Mouse (Mus musculus) liver, embryonic 15.5 days (tissue): ENCODE data around the gene Flad1. TPM values are rescaled to one million over a fixed set of nuclear protein-coding genes. Genes with fewer than 3 reads are reported as not detected.

ENCODE experiments used
- ATAC-seq: fragments of 200-750 bp; cut with Nextera tagmentation; 2 replicates; pipeline ENCODE4 v1.8.0; 2017; ENCODE audit warnings: moderate number of reproducible peaks, mild to moderate bottlenecking, moderate library complexity; ENCODE audit not compliant: insufficient read depth
- H3K27ac ChIP-seq: fragments of 300-500 bp; sonication (generic); replicated peaks from 2 replicates; pipeline ENCODE4 v1.5.1; 2015; ENCODE audit warnings: mild to moderate bottlenecking, inconsistent platforms
- H3K27me3 ChIP-seq: fragments of 300-500 bp; sonication (generic); 2 replicates; pipeline ENCODE4 v1.6.1; 2015; ENCODE audit warnings: mild to moderate bottlenecking, inconsistent platforms
- H3K36me3 ChIP-seq: fragments of 300-500 bp; sonication (generic); replicated peaks from 2 replicates; pipeline ENCODE4 v1.6.1; 2015; ENCODE audit warnings: moderate library complexity, mild to moderate bottlenecking, inconsistent platforms
- H3K4me1 ChIP-seq: fragments of 300-500 bp; sonication (generic); replicated peaks from 2 replicates; pipeline ENCODE4 v1.6.1; 2015; ENCODE audit warnings: inconsistent platforms
- H3K4me2 ChIP-seq: fragments of 300-500 bp; sonication (generic); 2 replicates; pipeline ENCODE4 v1.6.1; 2015; ENCODE audit warnings: moderate library complexity, mild to moderate bottlenecking, inconsistent platforms
- H3K4me3 ChIP-seq: fragments of 300-500 bp; sonication (generic); replicated peaks from 2 replicates; pipeline ENCODE4 v1.5.1; 2015; ENCODE audit warnings: mild to moderate bottlenecking, inconsistent platforms
- H3K9ac ChIP-seq: fragments of 300-500 bp; sonication (generic); 2 replicates; pipeline ENCODE4 v1.6.1; 2015; ENCODE audit warnings: moderate library complexity, mild to moderate bottlenecking, inconsistent platforms
- H3K9me3 ChIP-seq: fragments of 300-500 bp; sonication (generic); replicated peaks from 2 replicates; pipeline ENCODE4 v1.6.1; 2016; ENCODE audit warnings: inconsistent platforms
- WGBS: fragments of 180-500 bp; shearing (Covaris S2); methylation state at CpG from one replicate; pipeline ENCODE4 v1.1.7; 2015; ENCODE audit warnings: mixed read lengths; ENCODE audit not compliant: insufficient replicate concordance; 5-methylcytosine and 5-hydroxymethylcytosine counted together
- polyA plus RNA-seq: library from polyadenylated mRNA; unstranded; fragments of >200 nt; fragmentation: Nextera tagmentation; extraction: Ambion mirVana; gene quantifications from 2 replicates; pipeline ENCODE4 v1.2.1, GENCODE M21; 2015

The Flad1 gene
- polyA plus RNA-seq, 1 experiment from 2014 or later, result 14.3 TPM

DNA sequence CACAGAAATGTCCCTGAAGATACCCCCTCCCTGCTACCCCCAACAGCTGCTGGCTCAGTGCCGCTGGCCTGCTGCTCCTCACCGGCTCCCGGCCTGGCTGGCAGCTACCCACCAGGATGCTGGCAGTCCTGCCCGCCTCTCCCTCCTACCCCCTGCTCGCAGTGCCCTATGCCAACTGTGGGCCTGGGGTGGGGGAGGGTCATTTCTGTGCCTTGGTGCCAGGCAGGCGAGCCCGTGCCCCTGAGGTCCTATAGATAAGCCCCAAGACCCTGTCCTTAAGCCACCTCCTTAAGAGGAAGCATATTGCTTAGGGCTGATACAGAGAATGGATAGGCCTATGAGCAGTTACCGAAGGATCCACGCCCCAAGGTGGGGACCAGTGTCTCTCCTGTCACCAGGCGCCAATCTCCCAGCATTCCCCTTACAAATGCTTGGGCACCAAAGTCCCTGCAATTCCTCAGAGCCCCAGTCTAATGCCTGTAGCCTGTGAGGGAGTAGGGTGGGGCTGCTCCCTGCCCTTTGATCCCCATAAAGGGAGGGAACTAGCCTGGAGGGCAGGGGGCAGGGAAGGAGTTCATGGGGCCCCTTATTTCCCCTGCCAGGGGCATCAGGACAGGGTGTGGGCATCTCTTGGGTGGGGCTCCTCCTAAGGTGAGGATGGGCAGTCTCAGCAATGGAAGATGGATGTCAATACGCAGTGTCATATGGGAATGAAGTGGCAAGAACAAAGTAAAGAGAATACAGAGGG, 23.4 kb downstream of the Flad1 start:
- Histone ChIP-seq H3K4me2 (peak overlapping the region; percentile 41), H3K9me3 (no peaks in the 10 kb centered on the region), H3K27me3 (peaks cover 29% of the 10 kb centered on the region), H3K27ac (peak overlapping the region; percentile 68), H3K36me3 (no peaks in the 10 kb centered on the region), H3K4me3 (peak overlapping the region; percentile 14; the same call in 1 of the 2 replicates), H3K4me1 (peaks cover 72% of the 10 kb centered on the region), H3K9ac (no peak overlapping the region)
- ATAC-seq, result no peak
- 40% methylated on average over 10 of the region's 11 CpGs for WGBS

DNA sequence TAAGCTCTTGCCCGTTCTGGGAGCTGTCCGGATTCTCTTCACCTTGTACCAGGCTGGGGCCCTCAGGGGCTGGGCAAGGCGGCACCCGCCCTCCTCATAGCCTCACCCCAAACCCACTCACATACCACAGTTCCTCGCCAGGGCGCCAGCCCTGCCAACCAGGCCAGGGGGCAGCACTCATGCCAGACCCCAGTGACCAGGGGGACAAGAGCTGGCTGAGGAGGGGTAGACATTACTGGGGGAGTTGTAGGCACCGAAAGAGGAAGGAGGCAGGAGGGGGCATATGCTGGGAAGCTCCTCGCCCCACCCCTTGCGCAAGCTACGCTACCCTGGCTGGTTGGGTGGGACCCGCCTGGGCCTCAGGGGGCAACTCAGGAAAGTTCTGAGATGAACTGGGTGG, 24.0 kb downstream of the Flad1 start:
- H3K27ac ChIP-seq, result peak overlapping the region; percentile 68
- H3K9ac ChIP-seq, result no peak overlapping the region
- peaks cover 66% of the 10 kb centered on the region for H3K4me1 ChIP-seq
- 61% methylated on average over 11 of the region's 11 CpGs for WGBS
- no peak for ATAC-seq
- peak overlapping the region; percentile 37 for H3K4me3 ChIP-seq
- no peaks in the 10 kb centered on the region for H3K9me3 ChIP-seq
- H3K4me2 ChIP-seq, result peak overlapping the region; percentile 41
- peaks cover 22% of the 10 kb centered on the region for H3K27me3 ChIP-seq
- H3K36me3 ChIP-seq, result no peaks in the 10 kb centered on the region

DNA sequence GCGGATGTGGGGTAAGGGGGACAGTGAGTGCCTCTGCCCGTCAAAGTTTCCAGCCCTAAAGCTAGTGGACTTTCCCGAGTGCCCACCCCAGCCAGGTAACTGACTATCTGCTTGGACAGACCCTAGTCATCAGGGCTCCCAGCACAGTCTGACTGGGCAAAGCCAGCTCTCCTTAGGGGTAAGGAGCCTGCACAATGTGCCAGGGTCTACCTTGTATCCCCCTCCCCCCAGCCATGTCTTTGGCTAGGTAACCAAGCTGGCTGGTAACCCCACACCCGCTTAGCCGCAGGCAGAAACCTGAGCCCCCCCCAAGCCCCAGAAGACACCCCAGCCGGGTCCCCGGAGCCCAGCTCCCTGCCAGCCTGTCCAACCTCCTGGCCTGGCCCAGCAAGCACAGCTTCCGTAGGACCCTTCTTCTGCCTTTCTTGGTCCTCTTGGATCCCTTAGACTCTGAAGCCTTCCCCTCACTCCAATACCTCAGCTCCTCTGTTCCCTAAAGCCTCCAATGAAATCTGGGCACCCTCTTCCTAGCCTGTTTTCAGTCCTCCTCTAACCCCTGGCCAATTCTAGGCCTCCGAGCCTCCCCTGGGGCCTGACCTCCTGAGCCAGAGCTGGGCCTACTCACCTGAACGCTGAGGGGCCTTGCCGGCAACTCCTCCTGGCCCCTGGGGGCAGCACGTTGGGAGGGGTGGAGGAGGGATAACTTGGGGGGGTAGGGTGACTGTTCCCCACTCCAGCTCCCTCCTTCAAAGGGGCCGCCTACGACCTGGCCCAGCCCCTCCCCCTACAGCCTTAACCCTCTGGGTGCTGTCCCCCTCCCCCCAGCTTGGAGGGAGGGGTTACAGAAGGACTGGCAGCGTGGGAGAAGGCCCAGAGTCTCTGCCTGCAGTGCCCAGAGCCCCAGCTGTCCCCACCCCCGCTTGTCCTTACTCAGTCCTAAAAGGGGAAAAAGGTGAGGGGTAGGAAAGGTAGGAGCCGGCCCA, 24.9 kb downstream of the Flad1 start:
- ATAC-seq, result no peak
- Histone ChIP-seq H3K27ac (peak overlapping the region; percentile 68), H3K9ac (0 out of 2 replicates have a peak overlapping the region, but pooled peaks have one; percentile 1), H3K27me3 (peaks cover 13% of the 10 kb centered on the region), H3K36me3 (no peaks in the 10 kb centered on the region), H3K4me2 (peak overlapping the region; percentile 35; the same call in 1 of the 2 replicates), H3K4me3 (peak overlapping the region; percentile 37), H3K9me3 (no peaks in the 10 kb centered on the region), H3K4me1 (peaks cover 57% of the 10 kb centered on the region)
- 59% methylated on average over 17 of the region's 17 CpGs for WGBS

DNA sequence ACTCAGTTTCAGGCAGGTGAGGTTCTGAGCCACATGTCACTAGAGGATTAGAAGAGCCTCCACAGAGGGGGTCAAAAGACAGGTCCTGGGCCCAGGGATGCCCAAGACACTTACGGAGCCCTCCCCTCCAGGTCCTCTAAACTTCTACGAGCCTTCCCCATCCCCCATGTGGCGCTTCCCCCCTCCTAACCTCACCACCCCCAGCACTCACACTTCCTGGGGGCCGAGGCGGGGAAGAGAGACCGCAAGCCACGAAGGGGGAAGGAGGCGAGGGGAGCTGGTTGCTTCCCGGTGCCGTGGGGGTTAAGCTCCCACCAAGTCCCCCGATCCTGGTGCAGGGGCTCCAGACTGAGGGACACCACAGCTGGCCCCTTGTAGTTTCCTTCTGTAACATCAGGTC, 26.2 kb downstream of the Flad1 start:
- H3K27ac ChIP-seq, result 0 out of 2 replicates have a peak overlapping the region, but pooled peaks have one; percentile 19
- peak overlapping the region; percentile 37 for H3K4me3 ChIP-seq
- peaks cover under 1% of the 10 kb centered on the region; the same call in 1 of the 2 replicates for H3K27me3 ChIP-seq
- H3K36me3 ChIP-seq, result peaks cover 6% of the 10 kb centered on the region; the same call in 1 of the 2 replicates
- H3K9ac ChIP-seq, result no peak overlapping the region
- 14% methylated on average over 11 of the region's 11 CpGs for WGBS
- peaks cover 44% of the 10 kb centered on the region for H3K4me1 ChIP-seq
- H3K4me2 ChIP-seq, result peak overlapping the region; percentile 35
- H3K9me3 ChIP-seq, result no peaks in the 10 kb centered on the region
- ATAC-seq, result no peak

DNA sequence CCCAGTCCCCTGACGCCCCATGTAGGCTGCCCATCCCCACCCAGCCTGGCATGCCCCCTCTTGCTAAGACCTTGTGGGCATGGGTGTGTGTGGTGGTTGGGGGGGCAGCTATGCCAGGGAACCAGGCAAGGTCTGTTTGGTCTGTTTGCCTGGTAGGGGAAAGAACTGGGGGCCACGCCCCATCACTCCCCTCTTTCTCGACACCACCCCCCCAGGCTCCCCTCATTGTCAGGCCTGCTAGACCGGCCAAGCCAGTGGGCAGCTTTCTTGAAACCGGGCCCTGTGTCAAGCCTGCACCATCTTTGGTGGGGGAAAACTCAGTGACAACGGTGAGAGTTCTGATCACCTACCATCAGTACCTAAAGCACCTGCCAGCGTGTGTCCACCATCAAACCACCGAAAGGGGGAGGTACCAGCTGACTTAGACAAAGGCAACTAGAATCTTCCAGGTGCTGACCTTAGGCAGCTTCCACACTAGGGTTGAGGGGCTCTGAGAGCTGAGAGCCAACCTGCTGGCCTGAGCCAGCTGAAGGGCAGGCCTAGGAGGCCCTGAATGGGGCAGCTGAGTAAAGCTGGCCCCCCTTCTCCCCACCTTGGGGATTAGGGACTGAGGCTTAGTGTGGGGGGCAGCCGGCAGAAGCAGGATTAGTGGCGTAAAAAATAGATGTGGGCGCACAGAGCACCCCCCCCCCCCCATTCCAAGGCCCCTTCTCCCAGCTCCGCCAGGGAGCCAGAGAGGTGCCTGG, 27.2 kb downstream of the Flad1 start:
- Histone ChIP-seq H3K27ac (no peak overlapping the region), H3K9ac (no peak overlapping the region), H3K9me3 (no peaks in the 10 kb centered on the region), H3K36me3 (peaks cover 15% of the 10 kb centered on the region), H3K4me3 (0 out of 2 replicates have a peak overlapping the region, but pooled peaks have one; percentile 37), H3K27me3 (no peaks in the 10 kb centered on the region), H3K4me1 (peaks cover 36% of the 10 kb centered on the region), H3K4me2 (peak overlapping the region; percentile 35)
- WGBS, result 63% methylated on average over 12 of the region's 12 CpGs
- no peak for ATAC-seq

DNA sequence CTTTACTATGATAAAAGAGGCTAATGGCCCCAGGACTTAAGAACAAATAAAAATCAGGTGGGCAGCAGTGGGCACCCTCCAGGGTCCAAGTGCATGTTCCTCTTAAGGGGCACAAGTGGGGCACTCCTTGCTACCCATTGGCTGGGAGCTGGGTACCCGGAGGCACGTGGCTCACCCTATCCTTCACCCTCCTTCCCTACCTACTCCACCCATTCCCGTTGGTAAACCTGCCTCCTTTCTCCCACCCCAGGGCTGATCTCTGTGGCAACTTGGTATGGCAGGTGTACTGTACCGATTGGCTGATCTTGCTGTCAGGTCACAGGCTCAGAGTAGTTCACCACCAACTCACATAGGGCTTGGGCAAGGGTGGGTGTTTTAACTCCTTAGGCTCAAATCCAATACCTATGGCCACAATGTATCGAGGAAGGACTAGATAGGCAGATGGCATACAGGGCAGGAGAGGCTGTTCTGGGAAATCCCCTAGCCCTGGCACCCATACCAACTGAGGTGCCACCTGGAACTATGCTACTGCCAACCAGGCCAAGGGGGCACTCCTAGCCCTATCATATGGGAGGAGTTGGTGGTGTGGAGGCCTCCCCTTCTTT, 27.9 kb downstream of the Flad1 start:
- Histone ChIP-seq H3K9ac (no peak overlapping the region), H3K4me1 (peaks cover 31% of the 10 kb centered on the region), H3K27me3 (no peaks in the 10 kb centered on the region), H3K9me3 (no peaks in the 10 kb centered on the region), H3K27ac (no peak overlapping the region), H3K4me3 (no peak overlapping the region), H3K4me2 (no peak overlapping the region), H3K36me3 (peaks cover 17% of the 10 kb centered on the region)
- WGBS, result 58% methylated on average over 5 of the region's 5 CpGs
- ATAC-seq, result no peak

DNA sequence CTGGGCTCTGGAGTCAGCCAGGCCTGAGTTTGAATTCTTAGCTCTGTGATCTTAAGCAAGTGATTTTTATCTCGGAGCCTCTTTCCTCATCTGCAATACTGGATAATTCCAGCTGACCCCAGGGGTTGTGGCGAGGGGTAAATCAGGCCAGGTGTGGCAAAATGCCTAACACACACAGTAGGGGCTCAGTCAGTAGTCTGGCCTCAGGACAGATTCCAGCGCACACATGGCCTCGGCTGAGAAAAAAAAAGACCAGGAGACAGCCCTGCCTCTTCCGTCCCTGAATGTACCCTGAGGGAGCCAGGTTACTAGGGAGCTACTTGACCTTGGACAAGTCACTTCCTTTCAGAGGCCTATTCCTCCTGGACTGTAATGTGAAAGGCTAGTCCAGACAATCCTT, 28.7 kb downstream of the Flad1 start:
- no peak overlapping the region for H3K4me3 ChIP-seq
- no peak overlapping the region for H3K27ac ChIP-seq
- H3K27me3 ChIP-seq, result no peaks in the 10 kb centered on the region
- H3K9ac ChIP-seq, result no peak overlapping the region
- peaks cover 17% of the 10 kb centered on the region for H3K36me3 ChIP-seq
- H3K4me1 ChIP-seq, result peaks cover 31% of the 10 kb centered on the region
- H3K4me2 ChIP-seq, result no peak overlapping the region
- ATAC-seq, result no peak
- 59% methylated on average over 5 of the region's 5 CpGs for WGBS
- H3K9me3 ChIP-seq, result no peaks in the 10 kb centered on the region

DNA sequence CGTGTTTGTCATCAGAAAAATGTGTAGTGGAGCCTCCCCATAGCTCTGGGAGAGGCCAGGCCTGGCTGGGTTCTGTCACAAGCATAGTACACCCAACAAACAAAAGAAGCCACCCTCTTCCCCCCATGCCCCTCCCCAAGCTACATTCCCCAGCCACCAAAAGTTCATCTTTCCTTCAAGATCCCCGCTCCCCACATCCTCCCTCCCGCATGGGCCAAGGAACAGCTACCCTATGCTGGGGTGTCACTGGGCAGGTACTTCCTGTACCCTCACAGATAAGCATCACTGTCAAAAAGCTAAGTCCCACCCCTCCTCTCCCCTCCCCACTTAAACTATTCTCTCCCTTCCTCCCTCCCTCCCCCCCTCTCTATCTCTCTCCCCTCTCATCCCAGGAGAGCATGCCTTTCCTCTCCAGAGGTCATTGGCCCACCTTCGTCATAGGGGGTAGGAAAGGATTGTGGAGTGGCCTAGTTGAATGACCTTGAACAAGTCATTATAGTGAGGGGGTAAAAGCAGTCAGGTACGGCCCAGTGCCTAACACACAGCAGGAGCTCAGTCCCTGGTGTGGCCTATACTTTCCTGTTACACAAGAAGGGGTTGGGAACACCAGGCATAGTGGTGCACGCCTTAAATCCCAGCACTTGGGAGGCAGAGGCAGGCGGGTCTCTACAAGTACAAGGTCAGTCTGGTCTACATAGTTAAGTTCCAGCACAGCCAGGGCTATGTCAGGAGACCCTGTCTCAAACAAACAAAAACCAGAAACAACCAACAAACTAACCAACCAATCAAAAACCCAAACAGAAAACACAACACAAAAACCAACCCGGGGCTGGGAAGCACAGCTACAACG, 29.4 kb downstream of the Flad1 start:
- WGBS, result 69% methylated on average over 9 of the region's 9 CpGs
- Histone ChIP-seq H3K9ac (no peak overlapping the region), H3K36me3 (peaks cover 17% of the 10 kb centered on the region), H3K27ac (no peak overlapping the region), H3K4me2 (no peak overlapping the region), H3K4me3 (no peak overlapping the region), H3K27me3 (no peaks in the 10 kb centered on the region), H3K4me1 (peaks cover 28% of the 10 kb centered on the region), H3K9me3 (no peaks in the 10 kb centered on the region)
- no peak for ATAC-seq

DNA sequence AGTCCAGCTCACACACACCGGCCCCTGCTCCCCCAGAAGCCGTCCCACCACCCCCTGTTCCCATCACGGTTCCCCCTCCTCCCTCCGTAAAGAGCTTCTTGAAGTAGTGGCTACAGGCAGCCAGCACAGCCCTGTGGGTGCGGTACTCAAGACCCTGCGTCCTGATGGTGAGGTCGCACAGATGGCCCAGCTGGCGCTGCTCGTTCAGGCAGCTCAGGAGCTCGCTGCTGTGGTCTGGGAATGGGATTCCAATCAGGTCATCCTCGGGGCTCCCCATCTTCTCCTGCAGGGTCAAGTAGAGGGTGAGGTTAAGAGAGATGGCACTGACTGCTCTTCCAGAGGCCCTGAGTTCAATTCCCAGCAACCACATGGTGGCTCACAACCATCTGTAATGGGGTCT, 30.4 kb downstream of the Flad1 start:
- Histone ChIP-seq H3K36me3 (peaks cover 21% of the 10 kb centered on the region), H3K4me1 (peaks cover 21% of the 10 kb centered on the region), H3K27me3 (no peaks in the 10 kb centered on the region), H3K4me3 (no peak overlapping the region), H3K9ac (no peak overlapping the region), H3K9me3 (no peaks in the 10 kb centered on the region), H3K27ac (no peak overlapping the region), H3K4me2 (no peak overlapping the region)
- WGBS, result 83% methylated on average over 11 of the region's 11 CpGs
- no peak for ATAC-seq

DNA sequence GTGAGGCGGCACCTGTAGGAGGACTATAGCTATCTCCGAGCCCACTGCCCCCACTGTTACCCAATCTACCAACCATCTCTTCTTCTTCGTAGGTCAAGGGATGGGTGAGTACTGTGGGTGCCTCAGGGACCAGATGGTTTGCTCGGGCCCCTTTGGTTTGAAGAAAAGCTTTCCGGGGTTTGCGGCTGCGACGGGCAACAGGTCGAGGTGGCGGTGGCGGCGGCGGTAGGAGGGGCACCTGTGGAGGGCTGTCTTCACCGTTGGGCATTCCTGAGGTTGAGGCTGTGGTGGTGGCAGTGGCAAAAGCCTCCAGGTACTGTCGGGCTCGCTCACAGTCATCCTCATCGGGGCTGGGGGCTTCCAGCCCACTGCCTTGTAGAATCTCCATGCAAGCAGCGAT, 31.0 kb downstream of the Flad1 start:
- Histone ChIP-seq H3K9me3 (no peaks in the 10 kb centered on the region), H3K4me3 (no peak overlapping the region), H3K9ac (no peak overlapping the region), H3K36me3 (peaks cover 21% of the 10 kb centered on the region), H3K27me3 (no peaks in the 10 kb centered on the region), H3K27ac (no peak overlapping the region), H3K4me2 (no peak overlapping the region), H3K4me1 (peaks cover 21% of the 10 kb centered on the region)
- 85% methylated on average over 18 of the region's 18 CpGs for WGBS
- ATAC-seq, result no peak
